Mouse (Mus musculus) T-cell, adult 2 months (primary cell): Measurements from ENCODE around the gene Dap.

Experiments used
- DNase-seq: peaks from one replicate; pipeline ENCODE4 v3.0.0; 2022; ENCODE audit warnings: low spot score

Gene Dap

GRCm38 (mm10) chr15:31224135-31224761 is at the start of gene Dap:
Gene Dap (plus strand): TSS chr15:31224314.
- peak; percentile 92 for DNase-seq

GRCm38 (mm10) chr15:31176566-31176965 is 47.5 kb upstream of the Dap start:
- DNase-seq = no peak

- no peak for DNase-seq
These were observed 39.3 kb upstream of the Dap start for GRCm38 (mm10) chr15:31184651-31185443.

GRCm38 (mm10) chr15:31185506-31185905 is 38.6 kb upstream of the Dap start:
- DNase-seq = no peak

GRCm38 (mm10) chr15:31186371-31186901 is 37.7 kb upstream of the Dap start:
- no peak for DNase-seq

- DNase-seq = no peak
These were observed 31.6 kb upstream of the Dap start for GRCm38 (mm10) chr15:31192563-31192962.

- DNase-seq = no peak
These were observed 28.3 kb upstream of the Dap start for GRCm38 (mm10) chr15:31195776-31196175.

- DNase-seq = no peak
These were observed 16.6 kb upstream of the Dap start for GRCm38 (mm10) chr15:31207346-31208093.

- no peak for DNase-seq
These were observed 12.2 kb upstream of the Dap start for GRCm38 (mm10) chr15:31211910-31212309.

GRCm38 (mm10) chr15:31213619-31214270 is 10.4 kb upstream of the Dap start:
- DNase-seq = no peak

GRCm38 (mm10) chr15:31222216-31222615 is 1.9 kb upstream of the Dap start:
- peak; percentile 56 for DNase-seq

GRCm38 (mm10) chr15:31223596-31224134 is 449 bp upstream of the Dap start:
- DNase-seq = no peak

- no peak for DNase-seq
These were observed 910 bp downstream of the Dap start for GRCm38 (mm10) chr15:31224806-31225642.

GRCm38 (mm10) chr15:31225643-31226325 is 1.7 kb downstream of the Dap start:
- peak; percentile 53 for DNase-seq

- no peak for DNase-seq
These were observed 2.4 kb downstream of the Dap start for GRCm38 (mm10) chr15:31226464-31226863.

GRCm38 (mm10) chr15:31227793-31228192 is 3.7 kb downstream of the Dap start:
- DNase-seq = no peak

GRCm38 (mm10) chr15:31233006-31233405 is 8.9 kb downstream of the Dap start:
- DNase-seq = no peak

GRCm38 (mm10) chr15:31235794-31236548 is 11.9 kb downstream of the Dap start:
- DNase-seq = no peak

GRCm38 (mm10) chr15:31236549-31236907 is 12.4 kb downstream of the Dap start:
- no peak for DNase-seq

- no peak for DNase-seq
These were observed 13.3 kb downstream of the Dap start for GRCm38 (mm10) chr15:31237368-31237767.
